8 mouse cellular contexts compared by ENCODE assay signal in genomic region chr16:87353605-87354004, GRCm38 (mm10). TPM values are rescaled to one million over a fixed set of nuclear protein-coding genes. Genes with fewer than 3 reads are reported as not detected.
DNase-seq lines count a peak whose midpoint lies in the region; ATAC-seq and TF ChIP-seq lines count a peak whose summit lies in the region.

No protein-coding gene starts in this region.

- ATAC-seq in heart, embryonic 13.5 days (ENCODE audit: extremely low read depth, insufficient number of reproducible peaks, low FRiP score, low TSS enrichment): no peak
- ATAC-seq in G1E (ENCODE audit: extremely low read depth, insufficient number of reproducible peaks, low FRiP score, poor library complexity, severe bottlenecking): no peak; the same call in 1 of the 2 replicates
- ATAC-seq in forebrain, embryonic 16.5 days: no peak; the same call in 1 of the 2 replicates
- no peak for ATAC-seq in liver, embryonic 16.5 days (ENCODE audit: low read depth)

- WGBS in heart, embryonic 13.5 days: 89% methylated on average over 1 of the region's 1 CpGs
- 100% methylated on average over 1 of the region's 1 CpGs for WGBS in forebrain, embryonic 16.5 days
- WGBS in liver, embryonic 16.5 days (ENCODE audit: insufficient replicate concordance): 97% methylated on average over 1 of the region's 1 CpGs

- peaks cover 27% of the 10 kb centered on the region for H3K36me3 ChIP-seq in heart, embryonic 13.5 days
- H3K36me3 ChIP-seq in G1E (replicated peaks): peaks cover 24% of the 10 kb centered on the region
- H3K36me3 ChIP-seq in forebrain, embryonic 16.5 days (ENCODE audit: control insufficient read depth, insufficient read depth): 0 out of 2 replicates have a peak, but pooled peaks cover 3% of the 10 kb centered on the region
- peaks cover under 1% of the 10 kb centered on the region; the same call in 1 of the 2 replicates for H3K36me3 ChIP-seq in liver, embryonic 16.5 days (ENCODE audit: control insufficient read depth, insufficient read depth)

- H3K4me2 ChIP-seq in heart, embryonic 13.5 days: peak overlapping the region; percentile 66
- peak overlapping the region; percentile 60 for H3K4me2 ChIP-seq in forebrain, embryonic 16.5 days (ENCODE audit: low read length)
- peak overlapping the region; percentile 54 for H3K4me2 ChIP-seq in liver, embryonic 16.5 days (ENCODE audit: low read depth, low read length)

- H3K4me1 ChIP-seq in heart, embryonic 13.5 days: peaks cover 20% of the 10 kb centered on the region
- peaks cover 11% of the 10 kb centered on the region for H3K4me1 ChIP-seq in G1E (ENCODE audit: insufficient read depth, low read depth, low read length)
- H3K4me1 ChIP-seq in forebrain, embryonic 16.5 days (replicated peaks; ENCODE audit: control insufficient read depth, insufficient read depth, low read length): 0 out of 2 replicates have a peak, but pooled peaks cover 3% of the 10 kb centered on the region
- no peaks in the 10 kb centered on the region for H3K4me1 ChIP-seq in liver, embryonic 16.5 days (ENCODE audit: control insufficient read depth, low read depth, low read length)

- H3K4me3 ChIP-seq in heart, embryonic 13.5 days: peak overlapping the region; percentile 89
- peak overlapping the region; percentile 90; the same call in 1 of the 2 replicates for H3K4me3 ChIP-seq in G1E (ENCODE audit: low read depth, low read length)
- peak overlapping the region; percentile 93 for H3K4me3 ChIP-seq in forebrain, embryonic 16.5 days (replicated peaks; ENCODE audit: low read length)
- no peak overlapping the region; the same call in 1 of the 2 replicates for H3K4me3 ChIP-seq in liver, embryonic 16.5 days (ENCODE audit: low read depth, low read length)

- DNase-seq in heart, postnatal 14 days: no peak
- DNase-seq in G1E (ENCODE audit: low spot score): no peak
- no peak for DNase-seq in urinary bladder, adult 2 months (ENCODE audit: low spot score)
- DNase-seq in urinary bladder, adult 18-20 months (ENCODE audit: low spot score in 2 of 2): no peak
- DNase-seq in cerebellum, adult 8-10 months: no peak

- no peak for TF ChIP-seq CTCF in G1E (IDR thresholded peaks at IDR 0.05; ENCODE audit: low read depth, low read length)

- H3K27ac ChIP-seq in heart, embryonic 13.5 days (replicated peaks): peak overlapping the region; percentile 97
- H3K27ac ChIP-seq in forebrain, embryonic 16.5 days (ENCODE audit: low read length): no peak overlapping the region
- no peak overlapping the region for H3K27ac ChIP-seq in liver, embryonic 16.5 days (ENCODE audit: low read length)

- intact Hi-C loops in heart, postnatal 14 days (cut with DNase I): no loop called here

- no peak overlapping the region for H3K9ac ChIP-seq in heart, embryonic 13.5 days
- no peak overlapping the region for H3K9ac ChIP-seq in forebrain, embryonic 16.5 days (replicated peaks; ENCODE audit: low read depth, low read length)
- H3K9ac ChIP-seq in liver, embryonic 16.5 days (ENCODE audit: low read depth, low read length): no peak overlapping the region

- no peaks in the 10 kb centered on the region for H3K27me3 ChIP-seq in heart, embryonic 13.5 days (replicated peaks)
- no peaks in the 10 kb centered on the region for H3K27me3 ChIP-seq in G1E (ENCODE audit: insufficient read depth, low read length)
- H3K27me3 ChIP-seq in forebrain, embryonic 16.5 days (replicated peaks; ENCODE audit: control insufficient read depth, insufficient read depth, low read length): 0 out of 2 replicates have a peak, but pooled peaks cover 6% of the 10 kb centered on the region
- no peaks in the 10 kb centered on the region for H3K27me3 ChIP-seq in liver, embryonic 16.5 days (ENCODE audit: control insufficient read depth, insufficient read depth, low read depth, low read length)

- peaks cover 5% of the 10 kb centered on the region; the same call in 1 of the 2 replicates for H3K9me3 ChIP-seq in heart, embryonic 13.5 days
- H3K9me3 ChIP-seq in G1E (replicated peaks): no peaks in the 10 kb centered on the region
- H3K9me3 ChIP-seq in forebrain, embryonic 16.5 days (ENCODE audit: control insufficient read depth, low read length): no peaks in the 10 kb centered on the region
- H3K9me3 ChIP-seq in liver, embryonic 16.5 days (replicated peaks; ENCODE audit: control insufficient read depth, low read length): no peaks in the 10 kb centered on the region

RNA-seq across cellular contexts. Expression of gene N6amt1, which starts 0.4 kb away (rescaled TPM):
- 26.9 and 27.5 TPM in 2 replicates for polyA plus RNA-seq in heart, embryonic 13.5 days (2015; fragmentation: Nextera tagmentation; extraction: Ambion mirVana)
- total RNA-seq in heart, postnatal 14 days (2021): 10 to 100 TPM; 16.3 to 17.5 TPM
- total RNA-seq in G1E (2014; fragmentation: Nextera tagmentation) (29.2 and 32.9 TPM in 2 replicates), G1E (2017) (12.4 and 13.0 TPM in 2 replicates)
- 7.3 and 7.6 TPM in 2 replicates for polyA plus RNA-seq in G1E (2012)
- 13.8 and 17.5 TPM in 2 replicates for polyA plus RNA-seq in forebrain, embryonic 16.5 days (2015; fragmentation: Nextera tagmentation; extraction: Ambion mirVana)
- 5.2 and 6.2 TPM in 2 replicates for polyA plus RNA-seq in liver, embryonic 16.5 days (2015; fragmentation: Nextera tagmentation; extraction: Ambion mirVana)
- polyA plus RNA-seq in urinary bladder, adult 2 months (2012; rRNA removed): 23.4 and 27.6 TPM in 2 replicates
